Mouse (Mus musculus) myocyte (in vitro differentiated cells): ENCODE data around the gene Tubgcp3.

Experiments
- CEBPB ChIP-seq: IDR thresholded peaks from 2 replicates; pipeline ENCODE4 v1.6.1; 2011; ENCODE audit warnings: mild to moderate bottlenecking, moderate library complexity; ENCODE audit not compliant: poor library complexity, insufficient read depth, severe bottlenecking
- E2F4 ChIP-seq: IDR thresholded peaks from one replicate; pipeline ENCODE4 v1.6.1; 2011; ENCODE audit warnings: mild to moderate bottlenecking, control low read depth, moderate library complexity; ENCODE audit not compliant: insufficient read depth
- MAX ChIP-seq: IDR thresholded peaks from one replicate; pipeline ENCODE4 v1.6.1; 2011; ENCODE audit warnings: low read depth, mild to moderate bottlenecking, control low read depth
- MYOD1 ChIP-seq, 3 experiments: IDR thresholded peaks; one replicate each; pipeline ENCODE4 v1.6.1; 2011; ENCODE audit warnings: control low read depth in 2 of 3, low read depth in 2 of 3, mild to moderate bottlenecking in 2 of 3, moderate library complexity in 1 of 3; ENCODE audit not compliant: insufficient read length in 2 of 3, control insufficient read depth in 1 of 3
- POLR2A ChIP-seq: IDR thresholded peaks from one replicate; pipeline ENCODE4 v1.6.1; 2011; ENCODE audit warnings: low read depth, mild to moderate bottlenecking, control low read depth, moderate library complexity; ENCODE audit not compliant: insufficient read length
- POLR2AphosphoS2 ChIP-seq: IDR thresholded peaks from one replicate; pipeline ENCODE4 v1.6.1; 2011; ENCODE audit warnings: low read depth, control low read depth; ENCODE audit not compliant: insufficient read length
- REST ChIP-seq: IDR thresholded peaks from one replicate; pipeline ENCODE4 v1.6.1; 2011; ENCODE audit warnings: mild to moderate bottlenecking, control low read depth, moderate library complexity; ENCODE audit not compliant: insufficient read depth, insufficient read length
- SRF ChIP-seq: IDR thresholded peaks from one replicate; pipeline ENCODE4 v1.6.1; 2011; ENCODE audit warnings: low read depth; ENCODE audit not compliant: control insufficient read depth, insufficient read length
- TCF12 ChIP-seq: IDR thresholded peaks from one replicate; pipeline ENCODE4 v1.6.1; 2011; ENCODE audit warnings: mild to moderate bottlenecking, control low read depth; ENCODE audit not compliant: poor library complexity, insufficient read depth, severe bottlenecking
- TCF3 ChIP-seq: IDR thresholded peaks from one replicate; pipeline ENCODE4 v1.6.1; 2011; ENCODE audit warnings: low read depth, control low read depth; ENCODE audit not compliant: insufficient read length
- USF1 ChIP-seq: IDR thresholded peaks from one replicate; pipeline ENCODE4 v1.6.1; 2011; ENCODE audit warnings: low read depth, mild to moderate bottlenecking, control low read depth, moderate library complexity

DNA sequence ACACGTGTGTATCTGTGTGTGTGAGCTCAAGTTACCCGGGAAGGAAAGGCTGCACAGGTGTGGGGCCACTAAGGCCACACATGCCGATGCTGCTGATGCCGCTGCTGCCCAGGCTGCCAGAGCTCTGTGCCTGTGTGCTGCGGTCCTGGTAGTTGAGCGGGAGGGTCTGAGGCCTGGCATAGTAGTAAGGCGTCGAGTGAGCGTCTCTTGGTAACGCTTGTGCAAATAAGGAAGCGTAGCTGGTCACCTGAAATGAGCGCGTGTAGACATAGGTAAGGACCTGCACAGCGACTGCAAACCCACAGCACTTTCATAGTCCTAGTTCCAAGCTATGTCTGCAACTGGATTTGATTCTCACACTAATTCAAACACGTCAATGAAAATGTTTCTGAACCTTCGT is 14.6 kb downstream of the Tubgcp3 start:
- TF ChIP-seq MAX (no peak), POLR2A (no peak), REST (no peak), E2F4 (no peak), POLR2AphosphoS2 (no peak), USF1 (no peak), TCF12 (no peak), MYOD1 (IDR thresholded peaks at IDR 0.05; ENCODE audit: control insufficient read depth in 1 of 3, insufficient read length in 2 of 3, low read depth in 2 of 3) (no peak), CEBPB (no peak), SRF (no peak), TCF3 (no peak)
